Mouse (Mus musculus) kidney, adult 2 months (tissue): Measurements from ENCODE around the gene Bik. TPM values are rescaled to one million over a fixed set of nuclear protein-coding genes. Genes with fewer than 3 reads are reported as not detected.

Source experiments
- DNase-seq: peaks from one replicate; pipeline ENCODE4 v3.0.0; 2021
- H3K27ac ChIP-seq: fragments of 200-500 bp; 2 replicates; pipeline ENCODE4 v1.5.1; 2012; ENCODE audit warnings: low read depth, low read length, control low read depth, inconsistent platforms; ENCODE audit not compliant: insufficient read depth
- H3K27me3 ChIP-seq: fragments of 200-500 bp; replicated peaks from 2 replicates; pipeline ENCODE4 v1.6.1; 2012; ENCODE audit warnings: mild to moderate bottlenecking, moderate library complexity, low read length, inconsistent platforms; ENCODE audit not compliant: control insufficient read depth, insufficient read depth
- H3K36me3 ChIP-seq: fragments of 200-500 bp; 2 replicates; pipeline ENCODE4 v1.6.1; 2012; ENCODE audit warnings: mild to moderate bottlenecking, moderate library complexity, low read length, inconsistent platforms; ENCODE audit not compliant: control insufficient read depth, insufficient read depth
- H3K4me1 ChIP-seq: fragments of 200-500 bp; 2 replicates; pipeline ENCODE4 v1.6.1; 2011; ENCODE audit warnings: low read length; ENCODE audit not compliant: control insufficient read depth, insufficient read depth
- H3K4me3 ChIP-seq: fragments of 200-500 bp; 2 replicates; pipeline ENCODE4 v1.5.1; 2011; ENCODE audit warnings: mild to moderate bottlenecking, low read depth, low read length, control low read depth; ENCODE audit not compliant: insufficient read depth
- CTCF ChIP-seq: fragments of 200-500 bp; conservative IDR thresholded peaks from 2 replicates; pipeline ENCODE4 v1.5.1; 2011; ENCODE audit warnings: low read depth, mild to moderate bottlenecking, control low read depth, low read length, moderate library complexity, mixed read lengths; ENCODE audit not compliant: insufficient read depth, insufficient read length
- POLR2A ChIP-seq: fragments of 200-500 bp; IDR thresholded peaks from one replicate; pipeline ENCODE4 v1.6.1; 2011; ENCODE audit warnings: low read depth, low read length, control low read depth
- WGBS: fragments of 180-500 bp; shearing (Covaris S2); methylation state at CpG from one replicate; pipeline ENCODE4 v1.1.7; 2018; 5-methylcytosine and 5-hydroxymethylcytosine counted together
- polyA plus RNA-seq: library from polyadenylated mRNA; depleted of rRNA; stranded (reverse); fragments of >200 nt; gene quantifications from 2 replicates; pipeline ENCODE4 v1.2.3, GENCODE M21; 2012

Bik gene
- polyA plus RNA-seq, 1 experiment, result 20.8 TPM

DNA sequence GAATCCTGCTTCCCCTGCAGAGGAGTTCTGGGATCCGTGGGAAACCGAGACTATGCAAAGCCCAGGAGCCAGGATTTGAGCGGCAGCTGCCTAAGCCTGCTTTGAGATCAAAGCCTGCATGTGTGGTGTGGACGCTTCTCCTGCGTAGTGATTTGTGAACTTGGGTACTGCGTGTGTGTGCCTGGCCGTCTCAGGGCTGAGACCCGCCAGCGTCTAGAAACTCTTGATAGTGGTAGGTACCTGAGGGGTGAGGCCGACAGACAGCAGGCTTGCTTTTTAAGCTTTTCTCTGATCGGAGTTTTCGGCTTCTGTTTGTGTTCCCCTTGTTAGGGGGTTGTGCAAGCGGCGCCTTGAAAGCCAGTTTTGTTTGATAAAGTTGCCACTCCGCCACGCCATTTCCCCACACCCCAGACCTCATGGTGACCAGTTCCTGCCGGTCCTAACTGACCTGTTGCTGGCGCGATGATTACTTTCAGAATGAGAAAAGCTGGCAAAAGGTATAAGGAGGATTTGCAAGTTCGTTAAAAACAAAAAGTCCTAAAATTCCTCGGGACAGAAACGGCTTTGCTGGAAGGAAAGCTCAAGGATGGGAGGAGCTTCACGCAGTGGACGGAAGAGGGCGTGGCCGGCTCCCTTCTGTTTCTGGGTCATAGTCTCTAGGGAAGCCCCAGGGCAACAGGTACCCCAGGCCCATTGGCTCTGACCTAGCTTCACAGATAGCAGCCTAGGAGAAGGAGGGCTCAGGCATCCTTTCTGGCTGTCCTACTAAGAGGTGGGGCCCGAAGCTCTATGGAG lies 37.4 kb downstream of the Bik start:
- DNase-seq, result peak; percentile 78
- 1% methylated on average over 27 of the region's 27 CpGs for WGBS

DNA sequence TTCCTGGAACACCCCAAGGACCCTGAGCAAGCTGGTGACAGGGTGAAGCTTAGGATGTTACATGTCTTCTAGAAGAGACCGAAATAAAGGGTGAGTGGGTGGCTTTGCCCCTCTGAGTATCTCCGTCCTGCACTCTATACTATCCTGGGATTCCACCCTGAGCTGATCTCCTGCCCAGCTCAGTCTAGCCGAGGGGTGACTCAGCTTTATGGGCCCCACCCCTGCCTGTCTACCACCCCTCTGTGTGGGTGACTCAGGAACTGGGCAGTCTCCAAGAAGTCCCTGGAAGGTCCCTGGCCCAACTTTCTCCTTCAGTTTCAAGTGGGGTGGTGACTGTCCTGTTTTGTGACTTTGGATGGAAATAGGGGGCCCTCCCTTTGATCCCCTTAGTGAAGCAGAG lies 38.8 kb downstream of the Bik start:
- no peak for DNase-seq
- Histone ChIP-seq H3K4me1 (peaks cover 7% of the 10 kb centered on the region), H3K27me3 (no peaks in the 10 kb centered on the region), H3K27ac (no peak overlapping the region), H3K36me3 (no peaks in the 10 kb centered on the region), H3K4me3 (no peak overlapping the region)
- WGBS, result 72% methylated on average over 3 of the region's 3 CpGs
- TF ChIP-seq POLR2A, result no peak
- TF ChIP-seq CTCF, result no peak

More for the DNA sequence above, 37.4 kb downstream of the Bik start:
- H3K4me1 ChIP-seq, result peaks cover 7% of the 10 kb centered on the region
- H3K27ac ChIP-seq, result peak overlapping the region; percentile 81
- no peak for TF ChIP-seq CTCF
- no peak for TF ChIP-seq POLR2A
- peak overlapping the region; percentile 85 for H3K4me3 ChIP-seq
- no peaks in the 10 kb centered on the region for H3K27me3 ChIP-seq
- H3K36me3 ChIP-seq, result no peaks in the 10 kb centered on the region

DNA sequence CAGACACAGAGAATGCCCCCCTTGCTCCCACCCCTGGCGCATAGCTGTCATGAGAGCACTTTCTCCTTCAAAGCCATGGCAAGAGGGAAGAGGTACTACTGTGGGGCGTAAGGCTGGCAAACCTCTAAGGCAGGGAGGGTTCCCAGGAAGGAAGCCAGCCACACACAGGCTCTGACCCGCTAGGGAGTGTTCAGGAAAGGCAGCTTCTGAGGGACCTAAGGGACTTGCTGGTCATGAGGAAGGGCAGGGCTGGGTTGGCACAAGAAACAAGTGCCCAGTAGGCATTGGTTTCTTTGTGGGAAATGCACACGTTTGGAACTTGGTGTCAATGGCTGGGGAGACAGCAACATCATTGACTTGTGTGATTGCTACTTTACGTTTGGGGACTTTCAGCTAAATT lies 39.3 kb downstream of the Bik start:
- Histone ChIP-seq H3K4me1 (peaks cover 7% of the 10 kb centered on the region), H3K4me3 (no peak overlapping the region), H3K27me3 (no peaks in the 10 kb centered on the region), H3K36me3 (no peaks in the 10 kb centered on the region), H3K27ac (no peak overlapping the region)
- DNase-seq, result no peak
- TF ChIP-seq CTCF (no peak), POLR2A (no peak)
- WGBS, result 78% methylated on average over 5 of the region's 5 CpGs

GRCm38 (mm10) chr15:83567728-83568127 lies 41.1 kb downstream of the Bik start:
- Histone ChIP-seq H3K27me3 (no peaks in the 10 kb centered on the region), H3K4me3 (no peak overlapping the region), H3K36me3 (no peaks in the 10 kb centered on the region), H3K27ac (no peak overlapping the region), H3K4me1 (peaks cover 8% of the 10 kb centered on the region)
- no peak for DNase-seq
- TF ChIP-seq CTCF (no peak), POLR2A (no peak)
- 88% methylated on average over 3 of the region's 3 CpGs for WGBS

- no peak for DNase-seq
- no peak overlapping the region for H3K4me3 ChIP-seq
- no peaks in the 10 kb centered on the region for H3K36me3 ChIP-seq
- H3K4me1 ChIP-seq, result peaks cover 7% of the 10 kb centered on the region; the same call in 1 of the 2 replicates
- H3K27me3 ChIP-seq, result no peaks in the 10 kb centered on the region
- TF ChIP-seq CTCF, result no peak
- TF ChIP-seq POLR2A, result no peak
- H3K27ac ChIP-seq, result no peak overlapping the region
- WGBS, result 92% methylated on average over 5 of the region's 5 CpGs
Observed at GRCm38 (mm10) chr15:83568544-83568943, 41.9 kb downstream of the Bik start.

DNA sequence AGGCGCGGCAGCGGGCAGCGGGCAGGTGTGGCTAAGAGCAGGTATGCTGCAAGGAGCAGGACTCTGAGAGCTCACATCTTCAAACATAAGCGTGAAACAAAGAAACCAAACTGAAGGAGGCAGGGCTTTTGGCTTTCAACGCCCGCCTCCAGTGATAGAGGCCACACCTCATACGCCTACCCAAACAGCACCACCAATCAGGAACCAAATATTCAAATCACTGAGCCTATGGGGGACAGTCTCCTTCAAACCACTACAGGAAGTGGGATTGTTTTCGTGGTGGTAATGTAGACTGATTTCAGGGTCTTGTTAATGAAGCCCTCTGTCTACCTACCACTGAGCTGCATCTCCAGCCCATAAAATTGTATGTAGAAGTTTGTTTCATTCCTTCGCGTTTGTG lies 43.0 kb downstream of the Bik start:
- no peaks in the 10 kb centered on the region for H3K36me3 ChIP-seq

GRCm38 (mm10) chr15:83570641-83571040 lies 44.0 kb downstream of the Bik start:
- Histone ChIP-seq H3K27me3 (no peaks in the 10 kb centered on the region), H3K36me3 (no peaks in the 10 kb centered on the region), H3K4me3 (no peak overlapping the region), H3K27ac (no peak overlapping the region), H3K4me1 (0 out of 2 replicates have a peak, but pooled peaks cover 3% of the 10 kb centered on the region)
- 68% methylated on average over 2 of the region's 2 CpGs for WGBS
- TF ChIP-seq POLR2A (no peak), CTCF (peak; percentile 42)
- no peak for DNase-seq

More for the DNA sequence above, 43.0 kb downstream of the Bik start:
- no peak for TF ChIP-seq POLR2A
- TF ChIP-seq CTCF, result no peak
- H3K4me1 ChIP-seq, result 0 out of 2 replicates have a peak, but pooled peaks cover 3% of the 10 kb centered on the region
- WGBS, result 73% methylated on average over 11 of the region's 11 CpGs
- no peak for DNase-seq
- no peaks in the 10 kb centered on the region for H3K27me3 ChIP-seq
- no peak overlapping the region for H3K27ac ChIP-seq
- H3K4me3 ChIP-seq, result no peak overlapping the region
